Mouse (Mus musculus) liver, postnatal 0 days (tissue): Measurements from ENCODE around the gene Zfp318.

Experiments used
- CTCF ChIP-seq: sonication (generic); IDR thresholded peaks from 2 replicates; pipeline ENCODE4 v1.5.1; 2016; ENCODE audit warnings: antibody characterized with exemption, low read depth
- EP300 ChIP-seq: IDR thresholded peaks from 2 replicates; pipeline ENCODE4 v1.6.1; 2016; ENCODE audit warnings: antibody characterized with exemption, low read depth, mild to moderate bottlenecking

GRCm38 (mm10) chr17:46428761-46429414 lies 45.4 kb downstream of the Zfp318 start, which contains the start of gene Crip3:
- TF ChIP-seq CTCF (no peak), EP300 (no peak)
